Mouse (Mus musculus) ES-E14 (cell line): ENCODE measurements around the gene Slc36a2. TPM values are rescaled to one million over a fixed set of nuclear protein-coding genes. Genes with fewer than 3 reads are reported as not detected.

Source experiments
- DNase-seq: peaks from one replicate; pipeline ENCODE4 v3.0.0-alpha.2; 2013; ENCODE audit warnings: low read depth, low spot score
- H3K27ac ChIP-seq: 2 replicates; pipeline ENCODE4 v1.5.1; 2012; ENCODE audit warnings: low read depth, mild to moderate bottlenecking, low read length, moderate library complexity, mixed read lengths; ENCODE audit not compliant: poor library complexity, insufficient read depth, severe bottlenecking
- H3K36me3 ChIP-seq: 2 replicates; pipeline ENCODE4 v1.6.1; 2012; ENCODE audit warnings: mild to moderate bottlenecking, low read length, moderate library complexity, mixed read lengths; ENCODE audit not compliant: control insufficient read depth, poor library complexity, insufficient read depth, severe bottlenecking
- H3K4me1 ChIP-seq, 2 experiments: fragments of 150-350 bp in 1 of 2; sonication (generic) in 1 of 2; 2 replicates each; pipeline ENCODE4 v1.6.1; 2012; ENCODE audit warnings: low read length in 2 of 2, mild to moderate bottlenecking in 1 of 2, mixed read lengths in 1 of 2; ENCODE audit not compliant: control insufficient read depth in 2 of 2, insufficient read depth in 2 of 2, poor library complexity in 1 of 2
- H3K4me3 ChIP-seq, 2 experiments: fragments of 150-350 bp in 1 of 2; sonication (generic) in 1 of 2; 2 replicates each; pipeline ENCODE4 v1.5.1; 2012; ENCODE audit warnings: low read length in 2 of 2, low read depth in 1 of 2, mild to moderate bottlenecking in 1 of 2, mixed read lengths in 1 of 2; ENCODE audit not compliant: insufficient read depth in 1 of 2, poor library complexity in 1 of 2, severe bottlenecking in 1 of 2
- H3K9ac ChIP-seq: 2 replicates; pipeline ENCODE4 v1.6.1; 2012; ENCODE audit warnings: low read depth, mild to moderate bottlenecking, low read length, mixed read lengths; ENCODE audit not compliant: poor library complexity, insufficient read depth, severe bottlenecking
- H3K9me3 ChIP-seq: fragments of 150-350 bp; sonication (generic); 2 replicates; pipeline ENCODE4 v1.6.1; 2012; ENCODE audit warnings: low read depth, mild to moderate bottlenecking, low read length; ENCODE audit not compliant: control insufficient read depth, insufficient read depth
- CHD2 ChIP-seq: IDR thresholded peaks from 2 replicates; pipeline ENCODE4 v1.6.1; 2014; ENCODE audit warnings: mild to moderate bottlenecking, low read depth, low read length, inconsistent platforms
- HCFC1 ChIP-seq: IDR thresholded peaks from 2 replicates; pipeline ENCODE4 v1.6.1; 2012; ENCODE audit warnings: low read length, inconsistent platforms, borderline replicate concordance; ENCODE audit not compliant: insufficient read depth
- MAFK ChIP-seq: IDR thresholded peaks from 2 replicates; pipeline ENCODE4 v1.6.1; 2014; ENCODE audit warnings: mild to moderate bottlenecking, low read depth, low read length, inconsistent platforms; ENCODE audit not compliant: insufficient read depth
- ZC3H11A ChIP-seq: IDR thresholded peaks from 2 replicates; pipeline ENCODE4 v1.6.1; 2012; ENCODE audit warnings: low read depth, mild to moderate bottlenecking, inconsistent platforms, low read length, borderline replicate concordance
- ZNF384 ChIP-seq: IDR thresholded peaks from 2 replicates; pipeline ENCODE4 v1.6.1; 2012; ENCODE audit warnings: low read depth, low read length, inconsistent platforms
- in situ Hi-C, 2 experiments: fragments of 600-800 bp; cut with MboI; formaldehyde crosslinking; loops; one replicate each; pipeline ENCODE4 v1.15.1; 2025; ENCODE audit warnings: low sequenced_read_pairs in 2 of 2, inconsistent platforms in 1 of 2; ENCODE audit not compliant: unreplicated experiment in 2 of 2
- total RNA-seq: library from RNA; depleted of rRNA; stranded (reverse); fragments of 300-350 nt; gene quantifications from 2 replicates; pipeline ENCODE4 v1.2.3, GENCODE M21; 2012

Gene Slc36a2
- total RNA-seq, 1 experiment: 0.09 TPM

- Histone ChIP-seq H3K36me3 (no peaks in the 10 kb centered on the region; the same call in 1 of the 2 replicates), H3K9me3 (no peaks in the 10 kb centered on the region), H3K27ac (no peak overlapping the region), H3K4me1 (no peaks in the 10 kb centered on the region), H3K9ac (no peak overlapping the region), H3K4me3 (no peak overlapping the region)
- TF ChIP-seq ZC3H11A: no peak
- no peak for TF ChIP-seq CHD2
- TF ChIP-seq MAFK: no peak
- TF ChIP-seq HCFC1: no peak
- TF ChIP-seq ZNF384: no peak
- DNase-seq: no peak
- in situ Hi-C loops: no loop called here
Observed at GRCm38 (mm10) chr11:55217880-55218279, 33.0 kb upstream of the Slc36a2 start.

- in situ Hi-C loops: no loop called here
- H3K9ac ChIP-seq: no peak overlapping the region
- no peak for DNase-seq
- H3K9me3 ChIP-seq: no peaks in the 10 kb centered on the region
- H3K36me3 ChIP-seq: no peaks in the 10 kb centered on the region; the same call in 1 of the 2 replicates
- H3K4me3 ChIP-seq: no peak overlapping the region
- H3K4me1 ChIP-seq: no peaks in the 10 kb centered on the region
- H3K27ac ChIP-seq: no peak overlapping the region
- no peak for TF ChIP-seq MAFK
- TF ChIP-seq CHD2: no peak
- no peak for TF ChIP-seq HCFC1
- no peak for TF ChIP-seq ZNF384
- no peak for TF ChIP-seq ZC3H11A
Observed at GRCm38 (mm10) chr11:55217418-55217817, 32.5 kb upstream of the Slc36a2 start.

GRCm38 (mm10) chr11:55216830-55217229, 32.0 kb upstream of the Slc36a2 start:
- in situ Hi-C loops: no loop called here
- no peak for DNase-seq
- no peak overlapping the region for H3K27ac ChIP-seq

GRCm38 (mm10) chr11:55216061-55216460, 31.2 kb upstream of the Slc36a2 start:
- DNase-seq: no peak
- TF ChIP-seq ZNF384 (no peak), MAFK (no peak), ZC3H11A (no peak), HCFC1 (no peak), CHD2 (no peak)
- in situ Hi-C loops: no loop called here
- Histone ChIP-seq H3K9me3 (no peaks in the 10 kb centered on the region), H3K9ac (no peak overlapping the region), H3K27ac (no peak overlapping the region), H3K36me3 (no peaks in the 10 kb centered on the region; the same call in 1 of the 2 replicates), H3K4me1 (peaks cover 0 to 3% of the 10 kb centered on the region in 2 experiments; a peak in 1 of 4 replicates), H3K4me3 (no peak overlapping the region)

More at GRCm38 (mm10) chr11:55216830-55217229, 32.0 kb upstream of the Slc36a2 start:
- Histone ChIP-seq H3K4me3 (no peak overlapping the region), H3K36me3 (no peaks in the 10 kb centered on the region; the same call in 1 of the 2 replicates), H3K9me3 (no peaks in the 10 kb centered on the region), H3K4me1 (no peaks in the 10 kb centered on the region), H3K9ac (no peak overlapping the region)
- TF ChIP-seq MAFK (no peak), CHD2 (no peak), ZC3H11A (no peak), HCFC1 (no peak), ZNF384 (no peak)

DNA sequence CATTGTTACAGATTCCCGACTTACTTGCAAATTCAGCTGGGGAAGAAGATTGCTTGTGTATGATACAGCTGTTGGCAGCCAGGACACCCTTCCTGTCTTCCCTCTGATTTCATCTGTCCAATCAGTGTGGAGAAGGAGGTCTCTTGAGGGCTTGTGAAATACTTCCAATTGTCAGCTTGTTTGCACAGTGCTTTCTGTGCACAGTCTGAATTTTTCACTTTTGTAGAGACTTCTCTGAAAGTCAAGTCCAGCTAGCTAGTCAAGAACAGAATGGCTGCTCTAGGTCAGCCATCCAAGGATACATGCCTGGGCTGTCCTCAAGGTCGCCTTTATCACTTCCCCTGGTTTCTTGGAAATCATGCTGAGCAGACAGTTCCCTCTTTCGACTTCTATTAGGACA, 30.1 kb upstream of the Slc36a2 start:
- H3K4me1 ChIP-seq: peaks cover 0 to 7% of the 10 kb centered on the region in 2 experiments; a peak in 2 of 4 replicates
- DNase-seq: no peak
- in situ Hi-C loops: no loop called here
- H3K27ac ChIP-seq: no peak overlapping the region
- no peaks in the 10 kb centered on the region; the same call in 1 of the 2 replicates for H3K36me3 ChIP-seq
- no peaks in the 10 kb centered on the region for H3K9me3 ChIP-seq
- no peak overlapping the region for H3K4me3 ChIP-seq
- TF ChIP-seq ZC3H11A: no peak
- TF ChIP-seq MAFK: no peak
- TF ChIP-seq ZNF384: no peak
- TF ChIP-seq HCFC1: no peak
- TF ChIP-seq CHD2: no peak
- no peak overlapping the region for H3K9ac ChIP-seq
